Mouse (Mus musculus): ENCODE data around the gene Nmbr. TPM values are rescaled to one million over a fixed set of nuclear protein-coding genes. Genes with fewer than 3 reads are reported as not detected.

The Nmbr gene
- polyA plus RNA-seq (2017; shearing (Covaris generic)): not detected

GRCm38 (mm10) chr10:14705072-14706066 lies at the start of gene Nmbr, which contains the start of gene Vta1:
Gene Nmbr (plus strand): TSS chr10:14705591.
Gene Vta1 (minus strand): TSS chr10:14705560.

GRCm38 (mm10) chr10:14718114-14718513 lies 12.7 kb downstream of the Nmbr start, which contains the start of gene Gje1:
Gene Gje1 (minus strand): TSS chr10:14718214.

Other genes starting within 250 kb of the Nmbr start
- not detected for gene Adgrg6, start 159.9 kb upstream of the Nmbr start, polyA plus RNA-seq (2017; shearing (Covaris generic))
- 111 TPM for gene Vta1, start within 50 bp of the Nmbr start, polyA plus RNA-seq (2017; shearing (Covaris generic))
- gene Gje1, start 12.6 kb downstream of the Nmbr start, polyA plus RNA-seq (2017; shearing (Covaris generic)): not detected